Mouse (Mus musculus) spleen, postnatal 36 days (tissue): ENCODE data around the gene Casp8.
"Not testable (repeated sequence)": the region's sequence is repeated elsewhere in the genome, so short reads cannot be mapped to it uniquely, and the experiment has no call there.

ENCODE experiments used
- DNase-seq, 2 experiments: peaks; one replicate each; pipeline ENCODE4 v3.0.0; 2022; ENCODE audit warnings: low spot score in 2 of 2, mixed read lengths in 1 of 2

Gene Casp8

GRCm38 (mm10) chr1:58798911-58799310 is 3.7 kb downstream of the Casp8 start:
- DNase-seq = no peak

GRCm38 (mm10) chr1:58800644-58801043 is 5.5 kb downstream of the Casp8 start:
- DNase-seq = not testable (repeated sequence)

- DNase-seq = no peak
Measured at GRCm38 (mm10) chr1:58801558-58802285, 6.5 kb downstream of the Casp8 start.

GRCm38 (mm10) chr1:58802322-58803273 is 7.4 kb downstream of the Casp8 start:
- DNase-seq = peak; percentile 77 to 85

- DNase-seq = peak in 1 of 2 experiments; percentile 26
Measured at GRCm38 (mm10) chr1:58803531-58803930, 8.4 kb downstream of the Casp8 start.

- DNase-seq = peak; percentile 36 to 44
Measured at GRCm38 (mm10) chr1:58806651-58807050, 11.5 kb downstream of the Casp8 start.

GRCm38 (mm10) chr1:58826319-58826718 is 31.1 kb downstream of the Casp8 start:
- DNase-seq = no peak

- no peak for DNase-seq
Measured at GRCm38 (mm10) chr1:58830741-58831140, 35.6 kb downstream of the Casp8 start.

- DNase-seq = no peak
Measured at GRCm38 (mm10) chr1:58832198-58832597, 37.0 kb downstream of the Casp8 start.

- not testable (repeated sequence) for DNase-seq
Measured at GRCm38 (mm10) chr1:58856811-58857210, 61.6 kb downstream of the Casp8 start.

- DNase-seq = not testable (repeated sequence)
Measured at GRCm38 (mm10) chr1:58859131-58859530, 64.0 kb downstream of the Casp8 start.

- peak; percentile 32 to 38 for DNase-seq
Measured at GRCm38 (mm10) chr1:58859738-58860365, 64.7 kb downstream of the Casp8 start.

- not testable (repeated sequence) for DNase-seq
Measured at GRCm38 (mm10) chr1:58860586-58860985, 65.4 kb downstream of the Casp8 start.

GRCm38 (mm10) chr1:58876500-58876899 is 81.3 kb downstream of the Casp8 start:
- not testable (repeated sequence) for DNase-seq

GRCm38 (mm10) chr1:58879291-58879690 is 84.1 kb downstream of the Casp8 start:
- not testable (repeated sequence) for DNase-seq

- peak; percentile 31 to 34 for DNase-seq
Measured at GRCm38 (mm10) chr1:58883279-58883678, 88.1 kb downstream of the Casp8 start.

GRCm38 (mm10) chr1:58885646-58886045 is 90.5 kb downstream of the Casp8 start:
- no peak for DNase-seq

- no peak for DNase-seq
Measured at GRCm38 (mm10) chr1:58889826-58890546, 94.8 kb downstream of the Casp8 start.

- not testable (repeated sequence) for DNase-seq
Measured at GRCm38 (mm10) chr1:58890697-58891290, 95.6 kb downstream of the Casp8 start.

GRCm38 (mm10) chr1:58891481-58892170 is 96.5 kb downstream of the Casp8 start:
- not testable (repeated sequence) for DNase-seq
